Mouse (Mus musculus) 416B (cell line): ENCODE measurements around the gene Gpr161.
A peak's percentile ranks its signal among the peaks of the same experiment; 100 is the strongest.

Experiments used
- DNase-seq: peaks from one replicate; pipeline ENCODE4 v3.0.0; 2011; ENCODE audit warnings: low read depth

The Gpr161 gene

GRCm38 (mm10) chr1:165295489-165295888 lies at the start of gene Gpr161:
Gpr161 (plus strand) TSS chr1:165295789.
- no peak for DNase-seq

GRCm38 (mm10) chr1:165246587-165246986 lies 49.0 kb upstream of the Gpr161 start:
- no peak for DNase-seq

- peak; percentile 61 for DNase-seq
Measured at GRCm38 (mm10) chr1:165247085-165247484, 48.5 kb upstream of the Gpr161 start.

GRCm38 (mm10) chr1:165247788-165248187 lies 47.8 kb upstream of the Gpr161 start:
- DNase-seq, result no peak

- DNase-seq, result no peak
Measured at GRCm38 (mm10) chr1:165248842-165249241, 46.7 kb upstream of the Gpr161 start.

GRCm38 (mm10) chr1:165250546-165250945 lies 45.0 kb upstream of the Gpr161 start:
- no peak for DNase-seq

GRCm38 (mm10) chr1:165252027-165252671 lies 43.4 kb upstream of the Gpr161 start:
- DNase-seq, result peak; percentile 57

- DNase-seq, result no peak
Measured at GRCm38 (mm10) chr1:165274946-165275345, 20.6 kb upstream of the Gpr161 start.

- DNase-seq, result no peak
Measured at GRCm38 (mm10) chr1:165280741-165281140, 14.8 kb upstream of the Gpr161 start.

- peak; percentile 31 for DNase-seq
Measured at GRCm38 (mm10) chr1:165281351-165282221, 14.0 kb upstream of the Gpr161 start.

- DNase-seq, result no peak
Measured at GRCm38 (mm10) chr1:165282222-165282966, 13.2 kb upstream of the Gpr161 start.

GRCm38 (mm10) chr1:165282967-165283345 lies 12.6 kb upstream of the Gpr161 start:
- DNase-seq, result no peak

- no peak for DNase-seq
Measured at GRCm38 (mm10) chr1:165284096-165284495, 11.5 kb upstream of the Gpr161 start.

GRCm38 (mm10) chr1:165288165-165288564 lies 7.4 kb upstream of the Gpr161 start:
- DNase-seq, result no peak

GRCm38 (mm10) chr1:165289831-165290230 lies 5.8 kb upstream of the Gpr161 start:
- DNase-seq, result peak; percentile 41

- DNase-seq, result no peak
Measured at GRCm38 (mm10) chr1:165291606-165292005, 4.0 kb upstream of the Gpr161 start.

- DNase-seq, result no peak
Measured at GRCm38 (mm10) chr1:165301108-165301507, 5.5 kb downstream of the Gpr161 start.

GRCm38 (mm10) chr1:165301567-165301966 lies 6.0 kb downstream of the Gpr161 start:
- no peak for DNase-seq

- no peak for DNase-seq
Measured at GRCm38 (mm10) chr1:165302455-165303208, 7.0 kb downstream of the Gpr161 start.

GRCm38 (mm10) chr1:165303209-165303608 lies 7.6 kb downstream of the Gpr161 start:
- DNase-seq, result no peak

GRCm38 (mm10) chr1:165304341-165304740 lies 8.8 kb downstream of the Gpr161 start:
- no peak for DNase-seq

GRCm38 (mm10) chr1:165308180-165308579 lies 12.6 kb downstream of the Gpr161 start:
- DNase-seq, result no peak
